In genomic region chr7:65813611-65814212, GRCm38 (mm10) we compare ENCODE assay signal across 20 mouse cellular contexts. TPM values are rescaled to one million over a fixed set of nuclear protein-coding genes. Genes with fewer than 3 reads are reported as not detected.
A peak's percentile ranks its signal among the peaks of the same experiment; 100 is the strongest.
DNase-seq lines count a peak whose midpoint lies in the region; ATAC-seq and TF ChIP-seq lines count a peak whose summit lies in the region.
"Had no signal": no experiment of that assay in that cellular context is flagged by ENCODE, and none has a peak within 500 bp of the region (broad histone marks: within the 10 kb centered on the region; RNA-seq: fewer than 3 reads in every experiment).

No protein-coding gene starts in this region.

- DNase-seq in lung, postnatal 14 days, result no peak
- DNase-seq in ZHBTc4 (ENCODE audit: low read depth, low spot score), result peak; percentile 19
- DNase-seq in stomach, postnatal 0 days (ENCODE audit: low spot score), result no peak
- DNase-seq: adrenal gland, postnatal 25 days; cerebellum, adult 18-20 months; cerebellum, adult 9-11 months; cerebellum, postnatal 36 days; gastrocnemius, postnatal 25 days; heart, adult 18-20 months; heart, postnatal 36 days; kidney, adult 18-20 months had no signal

- H3K27me3 ChIP-seq in lung, embryonic 15.5 days, result no peaks in the 10 kb centered on the region
- H3K27me3 ChIP-seq in intestine, embryonic 15.5 days (replicated peaks), result no peaks in the 10 kb centered on the region
- H3K27me3 ChIP-seq in stomach, postnatal 0 days (ENCODE audit: control insufficient read depth, insufficient read depth, low read length), result no peaks in the 10 kb centered on the region
- H3K27me3 ChIP-seq: forebrain, embryonic 12.5 days; hindbrain, embryonic 15.5 days had no signal

- no peak overlapping the region for H3K4me3 ChIP-seq in lung, embryonic 15.5 days
- H3K4me3 ChIP-seq in intestine, embryonic 15.5 days (replicated peaks), result no peak overlapping the region
- no peak overlapping the region for H3K4me3 ChIP-seq in stomach, postnatal 0 days (ENCODE audit: low read depth, low read length)
- H3K4me3 ChIP-seq: forebrain, embryonic 12.5 days; heart, embryonic 10.5 days; hindbrain, embryonic 15.5 days had no signal

- 0 out of 2 replicates have a peak, but pooled peaks have one; percentile 27 for ATAC-seq in lung, embryonic 15.5 days (ENCODE audit: borderline replicate concordance, extremely low read depth, low FRiP score, low TSS enrichment)
- peak; percentile 71 for ATAC-seq in intestine, embryonic 15.5 days
- ATAC-seq in stomach, postnatal 0 days (ENCODE audit: low FRiP score, low TSS enrichment), result peak; percentile 42; the same call in 1 of the 2 replicates
- no peak for ATAC-seq in erythroblast, adult 5-6 weeks (replicated peaks; ENCODE audit: low FRiP score, poor library complexity, severe bottlenecking)
- ATAC-seq in frontal cortex, adult (ENCODE audit: low TSS enrichment), result no peak
- ATAC-seq: activated CD4-positive, CD25-positive, alpha-beta regulatory T cell, adult 4 months; forebrain, embryonic 16.5 days had no signal

- no peak for TF ChIP-seq EP300 in stomach, postnatal 0 days (optimal IDR thresholded peaks at IDR 0.05)

- no peaks in the 10 kb centered on the region for H3K9me3 ChIP-seq in lung, embryonic 15.5 days
- H3K9me3 ChIP-seq in intestine, embryonic 15.5 days, result no peaks in the 10 kb centered on the region
- no peaks in the 10 kb centered on the region for H3K9me3 ChIP-seq in stomach, postnatal 0 days (ENCODE audit: control insufficient read depth, low read length)
- H3K9me3 ChIP-seq: forebrain, embryonic 12.5 days; heart, embryonic 10.5 days; hindbrain, embryonic 15.5 days had no signal

- no peaks in the 10 kb centered on the region for H3K4me1 ChIP-seq in lung, embryonic 15.5 days
- H3K4me1 ChIP-seq in intestine, embryonic 15.5 days (replicated peaks), result no peaks in the 10 kb centered on the region
- H3K4me1 ChIP-seq in stomach, postnatal 0 days (replicated peaks; ENCODE audit: control insufficient read depth, insufficient read depth), result no peaks in the 10 kb centered on the region
- H3K4me1 ChIP-seq: forebrain, embryonic 12.5 days; heart, embryonic 10.5 days; hindbrain, embryonic 15.5 days had no signal

- H3K4me2 ChIP-seq in lung, embryonic 15.5 days, result no peak overlapping the region
- no peak overlapping the region for H3K4me2 ChIP-seq in intestine, embryonic 15.5 days (replicated peaks)
- H3K4me2 ChIP-seq in stomach, postnatal 0 days (replicated peaks; ENCODE audit: low read depth), result no peak overlapping the region
- H3K4me2 ChIP-seq: forebrain, embryonic 12.5 days; hindbrain, embryonic 15.5 days had no signal

- TF ChIP-seq CTCF in stomach, postnatal 0 days (IDR thresholded peaks at IDR 0.05; ENCODE audit: low read depth), result no peak

- no peak overlapping the region for H3K9ac ChIP-seq in lung, embryonic 15.5 days
- no peak overlapping the region for H3K9ac ChIP-seq in intestine, embryonic 15.5 days
- H3K9ac ChIP-seq in stomach, postnatal 0 days (ENCODE audit: low read length), result no peak overlapping the region
- H3K9ac ChIP-seq: forebrain, embryonic 12.5 days; hindbrain, embryonic 15.5 days had no signal

- WGBS in lung, embryonic 15.5 days, result 79% methylated on average over 8 of the region's 8 CpGs
- 83% methylated on average over 8 of the region's 8 CpGs for WGBS in intestine, embryonic 15.5 days
- 76% methylated on average over 8 of the region's 8 CpGs for WGBS in stomach, postnatal 0 days

- no peaks in the 10 kb centered on the region for H3K36me3 ChIP-seq in lung, embryonic 15.5 days
- no peaks in the 10 kb centered on the region for H3K36me3 ChIP-seq in intestine, embryonic 15.5 days
- H3K36me3 ChIP-seq in stomach, postnatal 0 days (ENCODE audit: control insufficient read depth, insufficient read depth, low read length), result no peaks in the 10 kb centered on the region
- H3K36me3 ChIP-seq: forebrain, embryonic 12.5 days; heart, embryonic 10.5 days; hindbrain, embryonic 15.5 days had no signal

- no peak overlapping the region for H3K27ac ChIP-seq in lung, embryonic 15.5 days
- no peak overlapping the region for H3K27ac ChIP-seq in intestine, embryonic 15.5 days
- no peak overlapping the region for H3K27ac ChIP-seq in stomach, postnatal 0 days (replicated peaks)
- H3K27ac ChIP-seq: forebrain, embryonic 12.5 days; heart, embryonic 10.5 days; hindbrain, embryonic 15.5 days had no signal

RNA-seq across cellular contexts. Expression of gene Pcsk6, which starts 47.8 kb away (rescaled TPM):
- 7.6 and 9.2 TPM in 2 replicates for polyA plus RNA-seq in lung, embryonic 15.5 days (2015; fragmentation: Nextera tagmentation; extraction: Ambion mirVana)
- 2.6 and 2.8 TPM in 2 replicates for polyA plus RNA-seq in intestine, embryonic 15.5 days (2015; fragmentation: Nextera tagmentation; extraction: Ambion mirVana)
- polyA plus RNA-seq in stomach, postnatal 0 days (2015; fragmentation: Nextera tagmentation; extraction: Ambion mirVana), result 7.0 and 12.0 TPM in 2 replicates
- not detected in 2 replicates for total RNA-seq in erythroblast, adult 5-6 weeks (2015; ENCODE audit: low replicate concordance)
- total RNA-seq in erythroblast, adult 5-6 weeks (2017; ENCODE audit: low replicate concordance), result not detected in 2 replicates
- polyA plus RNA-seq: activated CD4-positive, CD25-positive, alpha-beta regulatory T cell, adult 4 months had no signal

Comparison
In these comparisons a context has a peak if more than half of its experiments do, and no peak if none do; other contexts are left out.
1. ATAC-seq: peak in lung, embryonic 15.5 days (single experiment), intestine, embryonic 15.5 days (single experiment) and stomach, postnatal 0 days (single experiment); none in erythroblast, adult 5-6 weeks (single experiment) and frontal cortex, adult (single experiment).